Mouse (Mus musculus) limb, embryonic 12.5 days (tissue): ENCODE results near the gene Ralgps2. TPM values are rescaled to one million over a fixed set of nuclear protein-coding genes. Genes with fewer than 3 reads are reported as not detected.

ENCODE experiments used
- ATAC-seq: fragments of 200-750 bp; cut with Nextera tagmentation; 2 replicates; pipeline ENCODE4 v1.8.0; 2017; ENCODE audit warnings: low read depth, moderate TSS enrichment; ENCODE audit not compliant: insufficient number of reproducible peaks, insufficient read depth, low FRiP score, low TSS enrichment
- H3K27ac ChIP-seq: fragments of 300-500 bp; sonication (generic); 2 replicates; pipeline ENCODE4 v1.5.1; 2016; ENCODE audit warnings: mild to moderate bottlenecking, moderate library complexity
- H3K27me3 ChIP-seq: fragments of 300-500 bp; sonication (generic); 2 replicates; pipeline ENCODE4 v1.6.1; 2016; ENCODE audit warnings: mild to moderate bottlenecking, moderate library complexity
- H3K36me3 ChIP-seq: fragments of 300-500 bp; sonication (generic); 2 replicates; pipeline ENCODE4 v1.6.1; 2016; ENCODE audit warnings: mild to moderate bottlenecking, moderate library complexity
- H3K4me1 ChIP-seq: fragments of 300-500 bp; sonication (generic); replicated peaks from 2 replicates; pipeline ENCODE4 v1.6.1; 2016
- H3K4me2 ChIP-seq: fragments of 300-500 bp; sonication (generic); 2 replicates; pipeline ENCODE4 v1.6.1; 2016; ENCODE audit warnings: mild to moderate bottlenecking, moderate library complexity
- H3K4me3 ChIP-seq: fragments of 300-500 bp; sonication (generic); replicated peaks from 2 replicates; pipeline ENCODE4 v1.5.1; 2016; ENCODE audit warnings: mild to moderate bottlenecking
- H3K9ac ChIP-seq: fragments of 300-500 bp; sonication (generic); replicated peaks from 2 replicates; pipeline ENCODE4 v1.6.1; 2016; ENCODE audit warnings: mild to moderate bottlenecking, moderate library complexity
- H3K9me3 ChIP-seq: fragments of 300-500 bp; sonication (generic); 2 replicates; pipeline ENCODE4 v1.6.1; 2016; ENCODE audit warnings: mild to moderate bottlenecking, moderate library complexity
- WGBS: fragments of 180-500 bp; shearing (Covaris S2); methylation state at CpG from one replicate; pipeline ENCODE4 v1.1.7; 2016; 5-methylcytosine and 5-hydroxymethylcytosine counted together
- polyA plus RNA-seq: library from polyadenylated mRNA; unstranded; fragments of >200 nt; fragmentation: Nextera tagmentation; extraction: Ambion mirVana; gene quantifications from 2 replicates; pipeline ENCODE4 v1.2.1, GENCODE M21; 2016

The Ralgps2 gene
- polyA plus RNA-seq, 1 experiment from 2014 or later, result 83.1 TPM

DNA sequence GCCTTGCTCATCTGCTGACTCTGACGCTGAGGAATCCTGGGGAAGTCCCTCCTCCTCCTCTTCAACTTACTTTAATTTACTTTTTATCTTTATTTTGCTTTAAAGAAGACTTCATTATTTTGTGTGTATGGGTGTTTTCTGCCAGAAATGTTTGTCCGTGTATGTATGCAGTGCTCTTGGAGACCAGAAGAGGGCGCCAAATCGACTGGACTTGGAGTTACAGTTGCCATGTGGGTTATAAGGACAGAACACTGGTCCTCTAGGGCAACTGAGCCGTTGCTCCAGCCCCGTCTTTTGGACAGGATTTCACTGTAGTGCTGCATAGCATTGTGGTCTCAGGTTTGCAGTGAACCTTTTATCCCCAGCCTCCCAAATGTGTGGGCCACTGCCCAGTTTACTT lies 174.8 kb downstream of the Ralgps2 start:
- H3K27ac ChIP-seq, result no peak overlapping the region
- 74% methylated on average over 6 of the region's 6 CpGs for WGBS

GRCm38 (mm10) chr1:156763280-156763679 lies 176.1 kb downstream of the Ralgps2 start:
- 86% methylated on average over 6 of the region's 6 CpGs for WGBS
- peaks cover 37% of the 10 kb centered on the region for H3K4me1 ChIP-seq
- H3K36me3 ChIP-seq, result no peaks in the 10 kb centered on the region
- H3K4me3 ChIP-seq, result no peak overlapping the region
- no peak overlapping the region for H3K27ac ChIP-seq
- no peak overlapping the region for H3K4me2 ChIP-seq
- no peaks in the 10 kb centered on the region for H3K27me3 ChIP-seq
- no peak for ATAC-seq
- peaks cover 22% of the 10 kb centered on the region for H3K9me3 ChIP-seq
- H3K9ac ChIP-seq, result no peak overlapping the region

More for the DNA sequence above, 174.8 kb downstream of the Ralgps2 start:
- H3K27me3 ChIP-seq, result no peaks in the 10 kb centered on the region
- H3K4me3 ChIP-seq, result no peak overlapping the region
- H3K36me3 ChIP-seq, result no peaks in the 10 kb centered on the region
- peaks cover 32% of the 10 kb centered on the region for H3K4me1 ChIP-seq
- no peak overlapping the region for H3K4me2 ChIP-seq
- peaks cover 22% of the 10 kb centered on the region for H3K9me3 ChIP-seq
- no peak overlapping the region for H3K9ac ChIP-seq
- no peak for ATAC-seq

DNA sequence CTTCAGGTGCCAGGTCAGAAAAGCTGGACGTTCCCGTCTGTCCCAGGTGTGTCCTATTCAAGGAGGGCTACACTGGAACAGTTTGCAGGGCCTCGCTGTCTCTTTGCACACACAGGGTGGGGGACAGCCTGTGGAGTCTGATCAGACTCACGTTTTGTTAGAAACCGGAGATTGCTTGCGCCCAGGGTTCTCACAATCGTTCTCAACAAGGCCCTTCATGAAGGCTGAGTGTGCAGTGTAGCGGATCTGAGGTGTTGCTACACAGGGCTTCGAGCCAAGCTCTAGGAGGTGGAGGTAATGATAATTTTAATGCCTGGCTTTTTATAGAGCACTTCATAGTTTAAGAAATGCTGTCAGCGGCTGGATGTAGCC lies 178.0 kb downstream of the Ralgps2 start:
- whole genome bisulfite sequencing, result 46% methylated on average over 10 of the region's 10 CpGs
- Histone ChIP-seq H3K27ac (peak overlapping the region; percentile 94), H3K4me1 (peaks cover 50% of the 10 kb centered on the region), H3K36me3 (no peaks in the 10 kb centered on the region), H3K4me3 (no peak overlapping the region), H3K9ac (no peak overlapping the region), H3K9me3 (peaks cover 10% of the 10 kb centered on the region), H3K27me3 (no peaks in the 10 kb centered on the region), H3K4me2 (no peak overlapping the region; the same call in 1 of the 2 replicates)
- peak; percentile 54 for ATAC-seq

DNA sequence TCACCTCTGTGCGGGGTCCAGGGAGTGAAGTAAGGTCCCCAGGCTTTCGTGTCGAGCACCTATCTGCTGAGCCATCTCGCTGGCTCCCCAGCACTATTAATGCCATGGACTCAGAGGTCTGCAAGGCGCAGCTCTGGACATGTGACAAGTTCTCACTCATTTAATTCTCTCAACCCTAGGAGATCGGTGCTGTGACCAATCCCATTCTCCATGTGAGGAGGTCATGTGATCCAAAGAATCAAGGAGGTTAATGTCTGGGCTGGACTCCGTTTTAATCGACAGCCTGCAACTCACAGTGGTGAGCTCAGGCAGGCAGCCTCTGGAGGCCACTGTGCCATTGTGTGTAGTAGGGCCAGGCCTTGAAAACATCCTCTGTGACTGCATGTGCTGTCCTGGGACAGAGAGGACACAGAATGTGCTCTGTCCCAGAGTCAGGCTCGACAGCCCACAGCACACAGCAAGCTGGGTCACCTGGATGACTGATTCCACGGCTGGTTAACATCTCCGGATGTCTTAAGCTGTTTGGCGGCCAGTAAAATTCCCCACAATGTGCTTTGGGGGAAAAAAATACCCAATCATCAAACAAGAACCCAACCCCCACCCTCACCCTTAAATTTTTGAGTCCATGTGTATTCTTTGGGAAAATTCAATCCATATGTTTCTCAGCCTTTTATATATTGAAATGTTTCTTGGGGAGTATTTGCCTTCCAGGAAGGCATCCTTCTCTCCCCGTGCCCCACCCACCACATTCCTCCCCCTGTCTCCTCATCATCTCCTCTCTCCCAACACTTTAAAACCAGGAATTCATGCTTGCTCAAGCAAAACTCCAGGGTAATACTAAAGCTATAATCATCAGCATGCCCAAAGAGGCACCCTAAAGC lies 178.6 kb downstream of the Ralgps2 start:
- H3K9me3 ChIP-seq, result peaks cover 8% of the 10 kb centered on the region
- peak; percentile 84 for ATAC-seq
- peak overlapping the region; percentile 94 for H3K27ac ChIP-seq
- 41% methylated on average over 13 of the region's 13 CpGs for WGBS
- H3K9ac ChIP-seq, result no peak overlapping the region
- no peaks in the 10 kb centered on the region for H3K36me3 ChIP-seq
- peak overlapping the region; percentile 17; the same call in 1 of the 2 replicates for H3K4me2 ChIP-seq
- peaks cover 50% of the 10 kb centered on the region for H3K4me1 ChIP-seq
- H3K27me3 ChIP-seq, result no peaks in the 10 kb centered on the region
- H3K4me3 ChIP-seq, result no peak overlapping the region

GRCm38 (mm10) chr1:156758326-156758725 lies 181.1 kb downstream of the Ralgps2 start:
- Histone ChIP-seq H3K4me2 (no peak overlapping the region), H3K27me3 (no peaks in the 10 kb centered on the region), H3K36me3 (no peaks in the 10 kb centered on the region), H3K4me1 (peaks cover 75% of the 10 kb centered on the region), H3K9ac (no peak overlapping the region), H3K9me3 (0 out of 2 replicates have a peak, but pooled peaks cover 4% of the 10 kb centered on the region), H3K27ac (no peak overlapping the region; the same call in 1 of the 2 replicates), H3K4me3 (no peak overlapping the region)
- ATAC-seq, result no peak
- 58% methylated on average over 4 of the region's 4 CpGs for WGBS

- Histone ChIP-seq H3K9me3 (0 out of 2 replicates have a peak, but pooled peaks cover 4% of the 10 kb centered on the region), H3K4me3 (no peak overlapping the region), H3K9ac (no peak overlapping the region), H3K27me3 (no peaks in the 10 kb centered on the region), H3K4me2 (no peak overlapping the region), H3K4me1 (peaks cover 73% of the 10 kb centered on the region), H3K36me3 (no peaks in the 10 kb centered on the region), H3K27ac (peak overlapping the region; percentile 86)
- no peak for ATAC-seq
- WGBS, result 42% methylated on average over 15 of the region's 15 CpGs
Measured at GRCm38 (mm10) chr1:156754608-156755413, 184.6 kb downstream of the Ralgps2 start.

Other genes with a start within 250 kb of the Ralgps2 start
- gene Fam20b, start 220.5 kb downstream of the Ralgps2 start, polyA plus RNA-seq, result 24.3 and 25.6 TPM in 2 replicates
- 12.8 and 14.0 TPM in 2 replicates for gene Angptl1, start 101.1 kb downstream of the Ralgps2 start, polyA plus RNA-seq
- gene Tex35, start 169.1 kb upstream of the Ralgps2 start, polyA plus RNA-seq, result not detected in 2 replicates